Mouse (Mus musculus) megakaryocyte, adult 5-6 weeks (primary cell): ENCODE measurements around the gene Tacc2. TPM values are rescaled to one million over a fixed set of nuclear protein-coding genes. Genes with fewer than 3 reads are reported as not detected.
"Not testable (repeated sequence)": the region's sequence is repeated elsewhere in the genome, so short reads cannot be mapped to it uniquely, and the experiment has no call there.

Experiments used
- ATAC-seq: 2 replicates; pipeline ENCODE4 v1.8.0; 2016; ENCODE audit warnings: mild to moderate bottlenecking, inconsistent platforms; ENCODE audit not compliant: poor library complexity, severe bottlenecking
- total RNA-seq, 2 experiments: library from RNA; stranded (forward) in 1 of 2; stranded (reverse) in 1 of 2; fragments of 153-499, 151-499 nt in 1 of 2; fragments of 221-1000, 200-1000 nt in 1 of 2; gene quantifications; 2 replicates each; pipeline versions ENCODE4 v1.2.3 to v1.2.4; 2015 to 2017

Gene Tacc2
- total RNA-seq, 2 experiments from 2014 or later, result 0.22 to 0.38 TPM

DNA sequence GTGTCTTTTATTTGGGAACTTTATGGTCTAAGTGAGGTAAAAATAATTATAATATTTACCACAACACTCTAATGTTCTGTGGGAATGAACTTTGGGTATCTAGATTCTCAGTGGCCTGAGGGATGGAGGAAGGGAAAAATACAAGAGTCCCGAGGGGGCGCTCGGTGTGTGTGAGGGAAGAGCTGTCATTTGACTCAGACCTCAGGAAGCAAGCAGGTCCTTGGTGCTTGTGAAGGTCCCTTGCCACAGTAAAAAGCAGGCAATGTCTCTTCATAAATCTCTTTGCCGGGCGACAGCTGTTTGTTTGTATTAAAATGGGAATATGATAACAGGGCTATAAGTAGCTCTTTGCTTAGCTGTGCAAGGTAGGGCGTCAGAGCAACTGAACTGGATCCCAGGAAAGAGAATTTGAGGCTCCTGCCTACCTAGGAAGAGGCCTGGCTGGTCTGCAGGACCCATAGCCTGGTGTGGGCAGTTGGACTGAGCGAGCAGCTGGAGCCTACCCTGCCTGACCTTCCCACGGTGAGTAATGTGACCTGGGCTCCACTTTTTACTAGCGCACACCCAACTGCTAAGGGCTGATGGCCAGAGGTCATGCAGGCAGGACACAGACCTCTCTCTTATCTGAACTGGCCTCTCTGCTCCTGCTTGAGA is 8.3 kb upstream of the Tacc2 start:
- no peak for ATAC-seq

DNA sequence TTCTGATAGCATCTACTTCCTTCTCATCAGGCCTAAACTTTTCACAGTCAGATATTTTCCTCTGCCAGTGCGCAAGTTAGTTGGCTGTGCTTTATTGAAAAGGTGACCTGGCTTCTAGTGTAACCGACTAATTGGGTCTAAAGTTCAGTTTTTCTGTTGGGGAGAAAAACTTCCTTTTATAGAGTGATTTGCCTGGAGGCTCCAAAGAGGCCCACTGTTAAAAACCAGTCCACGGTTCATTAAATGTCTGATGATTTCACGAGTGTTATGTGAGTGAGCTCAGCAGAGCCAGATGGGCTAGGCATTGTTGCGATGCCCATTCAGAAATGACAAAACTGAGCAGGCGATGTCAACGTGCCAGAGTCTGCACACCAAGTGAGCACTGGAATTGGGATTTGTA is 6.8 kb upstream of the Tacc2 start:
- ATAC-seq, result no peak

DNA sequence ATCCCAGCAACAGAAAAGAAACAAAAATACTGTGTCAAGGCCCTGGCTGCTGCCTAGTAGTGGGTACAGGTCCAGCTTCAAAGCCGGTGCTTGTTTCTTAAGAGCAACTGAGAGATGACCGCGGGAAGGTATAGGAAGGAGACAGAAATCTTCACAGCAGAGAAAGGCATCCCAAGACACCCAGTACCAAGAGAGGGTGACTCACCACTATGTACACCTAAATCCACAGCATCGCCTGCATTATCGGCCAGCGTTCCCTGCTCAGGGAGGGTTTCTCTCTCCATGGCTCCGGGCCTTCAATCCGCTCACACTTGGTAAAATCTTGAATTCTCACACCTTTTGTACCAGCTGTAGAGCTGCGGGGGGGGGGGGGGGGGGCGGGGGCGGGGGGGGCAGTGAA is 4.4 kb upstream of the Tacc2 start, which contains the start of gene Nsmce4a:
Gene Nsmce4a (minus strand): TSS at position 298 of the 400 bp plus-strand sequence.
- no peak for ATAC-seq

DNA sequence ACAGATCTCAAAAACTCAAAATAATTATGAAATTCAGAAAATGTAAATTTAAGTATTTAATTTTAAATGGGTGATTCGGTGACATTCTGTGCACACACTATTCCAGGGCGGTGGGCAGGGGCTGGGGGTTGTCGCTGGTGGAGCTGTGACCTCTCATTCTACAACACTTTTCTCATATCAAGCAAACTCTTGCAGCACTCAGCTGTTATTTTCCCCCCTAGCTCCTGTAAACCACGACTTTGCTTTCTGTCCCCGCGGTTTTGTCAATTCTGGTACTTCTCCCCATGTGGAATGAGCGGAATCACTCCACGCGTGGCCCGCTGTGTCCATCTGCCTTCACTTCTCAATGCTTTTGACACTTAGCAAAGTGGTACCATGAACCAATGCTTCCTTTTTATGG is 3.5 kb upstream of the Tacc2 start:
- no peak for ATAC-seq

DNA sequence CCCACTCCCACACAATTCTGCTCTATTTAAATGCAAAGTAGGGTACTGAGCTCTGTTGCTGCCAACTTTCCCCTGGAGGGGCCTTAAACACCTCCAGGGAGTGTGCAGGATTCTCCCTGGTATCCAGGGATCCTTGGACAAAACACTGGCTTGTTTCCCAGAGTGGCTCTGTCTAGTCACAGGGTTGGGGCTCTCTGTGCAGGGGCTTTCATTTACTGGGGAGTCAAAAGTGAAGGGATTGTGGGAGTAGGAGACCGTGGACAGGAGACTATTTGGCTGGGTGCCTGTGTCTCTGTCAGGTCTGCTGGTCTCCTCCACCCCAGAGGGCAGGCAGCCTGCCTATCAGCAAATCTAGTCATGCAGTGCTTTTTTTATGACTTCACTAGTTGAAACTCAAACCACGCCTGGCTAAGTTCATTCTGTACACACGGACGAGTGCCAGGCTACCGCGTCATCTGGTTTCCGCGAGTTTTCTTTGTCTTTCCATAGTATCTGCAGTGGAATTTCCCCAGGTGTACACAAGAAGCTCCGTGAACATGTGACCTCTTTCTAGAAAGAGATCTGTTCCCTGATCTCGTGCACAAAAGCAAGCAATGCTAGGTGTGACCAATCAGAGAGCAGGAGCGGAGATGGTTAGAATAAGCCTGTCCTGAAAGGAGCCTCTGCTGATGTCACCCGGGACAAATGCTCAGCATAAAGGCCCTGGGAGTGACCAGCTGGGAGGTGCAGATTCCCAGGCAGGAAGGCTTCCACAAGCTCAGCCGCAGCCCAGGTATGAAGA is 2.8 kb upstream of the Tacc2 start:
- no peak for ATAC-seq

DNA sequence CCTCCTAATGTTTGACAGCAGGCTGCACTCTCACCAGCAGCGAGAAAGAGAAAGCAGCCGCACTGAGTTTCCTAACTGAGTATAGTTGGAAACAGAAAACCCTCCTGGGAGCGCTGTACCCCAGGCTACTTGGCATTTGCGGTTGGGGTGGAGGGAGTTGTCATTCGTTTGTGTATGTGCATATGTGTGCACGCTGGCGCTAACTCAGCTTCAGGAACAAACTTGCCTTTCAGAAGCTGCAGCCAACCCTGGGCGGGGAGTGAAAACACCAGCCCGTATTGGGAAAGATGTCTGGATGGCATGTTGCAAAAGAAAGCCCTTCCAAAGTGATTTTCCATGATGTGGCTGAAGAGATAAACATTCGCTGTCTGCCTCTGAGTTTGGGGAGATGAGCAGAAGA is 257 bp upstream of the Tacc2 start:
- 0 out of 2 replicates have a peak, but pooled peaks have one; percentile 18 for ATAC-seq

DNA sequence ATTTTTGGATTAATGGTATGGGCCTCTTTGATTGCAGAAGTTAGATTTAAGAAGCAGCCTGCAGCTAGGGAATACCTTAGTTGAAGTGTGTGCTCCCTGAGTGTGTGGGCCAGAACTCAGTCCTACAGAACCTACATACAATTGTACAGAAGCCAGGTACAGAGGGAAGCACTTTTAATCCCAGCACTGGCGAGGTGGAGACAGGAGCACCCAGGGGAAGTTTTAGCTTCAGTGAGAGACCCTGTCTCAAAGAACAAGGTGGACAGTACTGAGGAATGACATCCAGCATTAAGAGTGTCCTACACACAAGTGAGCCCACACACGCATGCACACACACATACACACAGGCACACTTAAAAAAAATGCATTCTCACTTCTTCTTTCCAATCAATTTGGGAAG is 828 bp downstream of the Tacc2 start:
- ATAC-seq, result no peak

DNA sequence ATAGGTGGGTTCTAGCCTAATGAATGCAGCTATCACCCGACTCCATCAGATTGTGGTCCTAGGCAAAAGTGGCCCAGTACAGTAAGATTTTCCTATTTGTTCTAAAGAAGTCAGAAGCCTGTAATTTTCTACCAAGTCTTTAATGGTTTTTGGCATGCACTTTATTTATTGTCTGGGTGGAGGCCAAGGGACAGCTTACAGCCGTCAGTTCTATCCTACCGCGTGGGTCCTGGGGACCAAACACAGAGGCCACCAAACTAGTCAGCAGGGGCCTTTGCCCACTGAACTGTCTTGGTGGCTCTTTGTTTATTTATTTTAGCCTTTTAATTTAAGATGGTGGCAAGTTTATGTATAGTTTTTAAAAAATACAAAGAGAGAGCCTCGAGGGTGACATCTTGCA is 1.4 kb downstream of the Tacc2 start:
- no peak for ATAC-seq

DNA sequence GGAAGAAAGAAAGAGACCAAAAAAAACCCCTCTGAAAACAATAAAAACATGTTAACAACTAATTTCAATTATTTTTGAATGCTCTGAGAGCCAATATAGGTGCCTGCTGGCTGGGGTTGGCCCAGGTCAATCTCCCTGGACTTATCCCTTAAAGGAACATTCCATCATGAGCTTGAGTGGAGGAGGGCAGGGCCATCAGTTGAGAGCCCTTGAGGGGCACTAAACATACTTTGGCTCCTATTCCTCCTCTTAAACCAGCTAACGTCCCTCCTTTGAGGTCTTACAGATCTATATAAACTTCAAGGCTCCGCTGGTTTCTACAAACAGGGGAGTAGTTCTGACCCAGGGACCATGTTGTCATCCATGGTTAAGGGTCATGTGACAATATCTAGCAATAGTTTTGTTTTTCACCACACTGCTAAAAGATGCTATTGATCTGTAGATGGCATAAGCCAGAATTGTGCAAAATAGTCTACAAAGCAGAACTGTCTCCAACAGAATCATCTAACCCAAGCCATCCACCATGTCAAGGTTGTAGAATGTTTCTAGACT is 9.4 kb downstream of the Tacc2 start:
- ATAC-seq, result no peak

DNA sequence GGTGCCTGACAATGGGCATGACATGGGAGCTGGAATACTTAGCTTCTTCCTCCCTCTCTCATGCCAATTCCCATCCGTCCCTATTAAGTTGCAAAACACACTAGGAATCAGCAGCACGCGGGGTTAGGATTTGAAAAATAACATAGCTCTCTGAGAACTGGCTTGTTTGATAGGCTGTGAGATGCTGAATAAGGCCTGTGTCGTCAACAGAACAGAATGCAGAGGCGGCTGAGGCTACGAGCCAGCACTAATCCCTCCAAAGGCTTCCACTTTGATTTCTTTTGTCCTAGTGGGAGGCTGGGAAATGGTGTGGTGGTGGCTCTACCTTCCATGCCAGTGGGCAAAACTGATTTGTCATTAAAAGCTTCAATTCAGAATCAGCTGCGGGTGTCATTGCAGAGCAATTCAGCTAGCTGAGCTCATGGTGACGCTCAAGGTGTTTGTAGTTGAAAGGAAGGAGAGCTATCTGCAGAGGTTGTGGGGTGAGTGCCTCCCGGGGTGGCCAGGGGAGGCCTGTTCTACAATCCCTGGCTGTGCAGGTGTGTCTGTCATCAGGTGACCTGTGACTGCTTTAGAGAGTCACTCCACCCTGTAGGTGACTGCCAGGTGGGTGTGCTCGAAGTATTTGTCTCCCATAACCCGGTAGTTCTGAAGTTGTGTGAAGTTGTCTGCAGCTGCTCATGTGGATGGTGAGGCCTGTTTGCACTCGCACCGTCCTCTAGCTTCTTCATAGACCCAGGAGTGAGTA is 13.0 kb downstream of the Tacc2 start:
- no peak for ATAC-seq

DNA sequence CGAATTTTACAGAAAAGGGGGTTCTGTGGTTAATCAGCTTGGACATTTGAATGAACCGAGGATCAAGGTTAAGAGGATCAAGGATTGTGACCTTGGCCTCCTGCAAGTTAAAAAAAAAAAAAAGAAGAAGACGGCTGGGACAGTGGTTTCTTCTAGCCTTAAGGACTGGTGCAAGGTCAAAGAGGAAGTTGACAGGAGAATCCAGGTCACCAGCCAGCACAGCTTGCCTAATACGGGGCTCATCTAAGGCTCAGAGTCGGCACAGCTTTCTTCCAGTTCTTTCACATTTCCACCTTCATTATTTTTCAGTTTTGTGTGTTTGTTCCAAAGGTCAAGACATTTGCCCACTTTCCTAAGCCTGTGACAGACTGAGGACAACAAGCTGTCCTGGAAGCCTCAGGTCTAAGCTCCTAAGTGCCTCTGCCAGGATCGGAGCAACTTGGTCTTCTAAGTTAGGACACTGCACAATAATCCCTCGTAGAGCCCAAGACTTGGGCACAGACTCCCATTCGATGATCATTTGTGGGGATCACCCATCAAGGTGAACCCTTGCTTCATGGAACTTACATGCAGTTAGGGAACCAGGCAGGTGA is 13.7 kb downstream of the Tacc2 start:
- peak; percentile 70 for ATAC-seq

DNA sequence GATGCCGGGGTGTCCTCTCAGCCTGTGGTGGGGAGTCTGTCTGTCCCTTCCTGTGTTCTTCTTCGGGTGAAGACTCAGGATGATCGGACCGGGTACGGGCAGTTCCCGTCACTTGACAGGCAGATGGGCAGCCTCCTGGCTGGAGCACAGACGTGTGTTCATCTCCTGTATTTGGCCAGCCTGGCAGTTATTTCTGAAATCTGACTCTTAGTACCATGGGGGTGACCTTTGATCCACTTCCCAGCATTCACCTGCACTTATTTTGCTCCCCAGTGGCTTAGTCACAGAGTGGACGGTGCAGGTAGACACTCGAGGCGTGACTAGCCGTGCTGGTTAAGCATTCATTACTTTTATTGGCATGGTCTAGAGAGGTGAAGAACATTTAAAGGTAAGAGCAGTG is 15.7 kb downstream of the Tacc2 start:
- not testable (repeated sequence) for ATAC-seq

DNA sequence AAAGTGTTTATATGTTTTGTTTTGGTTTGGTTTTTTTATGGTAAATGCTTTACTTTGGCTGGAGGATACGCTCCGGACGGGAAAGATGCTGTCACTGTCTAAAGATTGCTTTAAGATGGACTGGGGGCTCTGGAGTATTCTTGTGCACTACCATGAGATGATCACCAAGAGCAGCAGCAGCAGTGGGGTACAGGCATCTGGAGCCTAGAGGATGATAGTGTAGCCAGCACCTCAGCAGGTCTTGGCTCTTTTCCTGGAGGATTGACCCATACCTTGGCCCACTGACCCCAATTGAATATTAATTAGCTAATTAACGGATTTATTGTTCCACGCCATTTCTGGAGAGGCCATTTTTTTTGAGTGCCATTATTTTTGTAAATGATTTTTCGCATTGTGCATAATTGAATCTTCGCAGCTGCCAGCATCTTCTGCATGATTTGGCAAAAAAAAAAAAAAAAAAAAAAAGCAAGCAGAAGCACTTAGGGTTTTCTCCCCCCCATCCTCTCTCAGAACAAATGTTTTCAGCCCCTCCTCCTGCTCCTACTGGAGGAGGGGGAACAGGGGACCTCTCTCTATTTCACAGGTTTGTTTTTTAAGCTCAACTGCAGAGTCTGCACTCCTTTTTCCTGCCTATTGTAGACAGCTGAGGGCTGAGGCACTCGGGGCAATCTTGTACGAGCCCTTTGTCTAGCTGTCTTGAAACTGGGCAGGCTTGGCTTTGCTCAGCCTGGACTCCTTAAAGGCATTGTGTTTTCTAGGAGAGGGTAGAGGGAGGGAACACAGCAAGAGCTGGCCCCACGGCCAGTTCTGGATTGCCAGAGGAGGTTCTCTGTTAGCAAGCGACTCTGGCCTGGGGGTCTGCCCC is 16.4 kb downstream of the Tacc2 start:
- not testable (repeated sequence) for ATAC-seq

DNA sequence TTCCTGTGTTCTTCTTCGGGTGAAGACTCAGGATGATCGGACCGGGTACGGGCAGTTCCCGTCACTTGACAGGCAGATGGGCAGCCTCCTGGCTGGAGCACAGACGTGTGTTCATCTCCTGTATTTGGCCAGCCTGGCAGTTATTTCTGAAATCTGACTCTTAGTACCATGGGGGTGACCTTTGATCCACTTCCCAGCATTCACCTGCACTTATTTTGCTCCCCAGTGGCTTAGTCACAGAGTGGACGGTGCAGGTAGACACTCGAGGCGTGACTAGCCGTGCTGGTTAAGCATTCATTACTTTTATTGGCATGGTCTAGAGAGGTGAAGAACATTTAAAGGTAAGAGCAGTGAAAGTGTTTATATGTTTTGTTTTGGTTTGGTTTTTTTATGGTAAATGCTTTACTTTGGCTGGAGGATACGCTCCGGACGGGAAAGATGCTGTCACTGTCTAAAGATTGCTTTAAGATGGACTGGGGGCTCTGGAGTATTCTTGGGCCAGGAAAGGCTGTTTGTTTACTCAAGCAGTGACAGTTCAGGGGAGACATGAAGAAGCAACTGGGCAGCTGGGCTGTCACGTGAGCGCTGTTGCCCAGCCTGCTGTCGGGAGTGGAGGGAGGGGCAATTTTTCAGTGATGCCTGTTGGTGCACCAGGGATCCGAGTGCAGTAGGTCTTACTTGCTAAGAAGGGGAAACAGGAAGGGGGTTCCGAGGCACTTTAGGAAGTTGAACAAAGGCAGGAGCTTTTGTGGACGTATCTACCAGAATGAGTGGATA is 19.0 kb downstream of the Tacc2 start:
- ATAC-seq, result not testable (repeated sequence)

DNA sequence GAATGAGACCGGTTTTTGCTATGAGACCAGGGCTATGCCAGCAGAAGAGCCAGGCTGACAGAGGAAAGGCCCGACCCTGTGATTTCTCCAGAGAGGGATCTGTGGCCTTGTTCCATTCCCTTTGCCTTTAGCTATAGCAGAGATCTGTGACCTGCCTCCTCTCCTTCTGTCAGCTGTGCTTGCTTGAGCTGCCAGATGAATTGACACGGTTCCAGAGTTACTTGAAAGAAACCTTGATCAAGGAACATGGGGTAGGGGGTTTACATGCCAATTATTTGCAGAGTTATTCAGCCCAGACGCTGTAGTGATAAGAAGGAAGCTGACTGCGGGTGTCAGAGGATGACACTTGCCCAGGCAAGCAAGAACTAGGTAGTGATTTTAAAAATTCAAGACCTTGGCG is 20.3 kb downstream of the Tacc2 start:
- ATAC-seq, result no peak

DNA sequence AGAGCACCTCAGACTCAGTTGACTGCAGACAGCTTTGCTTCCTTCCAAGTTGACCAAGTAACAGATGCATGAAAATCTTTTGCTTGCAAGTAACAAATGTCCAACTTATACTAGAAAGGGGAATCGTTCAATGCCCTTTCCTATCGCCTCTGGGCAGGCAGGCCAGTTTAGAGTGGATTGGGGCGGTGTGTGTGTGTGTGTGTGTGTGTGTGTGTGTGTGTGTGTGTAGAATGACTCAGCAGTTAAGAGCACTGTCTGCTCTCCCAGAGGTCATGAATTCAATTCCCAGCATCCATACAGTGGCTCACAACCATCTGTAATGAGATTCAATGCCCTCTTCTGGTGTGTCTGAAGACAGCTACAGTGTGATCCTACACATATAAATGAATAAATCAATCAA is 22.8 kb downstream of the Tacc2 start:
- ATAC-seq, result no peak

DNA sequence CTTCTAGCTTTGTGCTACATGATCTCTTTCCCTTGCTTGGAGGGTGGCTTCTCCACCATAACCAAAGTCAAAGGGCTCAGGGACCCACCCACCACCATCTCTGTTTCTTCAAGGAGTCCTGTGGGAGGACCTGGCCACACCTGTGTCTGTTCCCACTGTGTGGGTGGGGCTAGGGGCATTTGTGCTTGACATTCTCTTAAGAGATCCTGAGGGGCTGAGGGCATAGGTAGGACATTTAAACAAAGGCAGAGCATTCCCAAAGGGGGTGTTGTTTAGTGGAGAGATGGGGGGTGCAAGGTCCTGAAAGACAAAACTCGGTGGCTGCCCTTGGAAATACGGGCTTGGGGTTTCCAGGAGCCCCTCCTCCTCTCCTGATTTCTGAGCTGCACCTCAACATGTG is 23.3 kb downstream of the Tacc2 start:
- no peak for ATAC-seq

DNA sequence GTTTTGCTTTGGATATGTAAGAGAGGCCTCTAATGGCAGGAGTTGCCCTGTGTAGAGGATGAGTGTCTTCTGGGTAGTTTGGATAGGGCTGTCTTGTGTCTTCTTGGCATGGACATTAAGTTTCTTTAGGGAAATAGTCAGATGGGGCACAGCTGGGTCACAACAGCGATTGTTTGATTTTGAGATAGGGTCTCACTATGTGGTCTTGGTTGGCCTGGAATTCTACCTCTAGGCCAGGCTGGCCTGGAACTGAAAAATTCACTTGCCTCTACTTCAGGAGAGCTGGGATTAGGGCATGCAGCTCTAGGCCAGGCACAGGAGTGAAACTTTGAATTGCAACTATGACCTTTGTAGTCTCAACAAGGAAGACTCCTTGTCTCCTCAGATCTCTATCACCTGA is 25.6 kb downstream of the Tacc2 start:
- no peak for ATAC-seq

DNA sequence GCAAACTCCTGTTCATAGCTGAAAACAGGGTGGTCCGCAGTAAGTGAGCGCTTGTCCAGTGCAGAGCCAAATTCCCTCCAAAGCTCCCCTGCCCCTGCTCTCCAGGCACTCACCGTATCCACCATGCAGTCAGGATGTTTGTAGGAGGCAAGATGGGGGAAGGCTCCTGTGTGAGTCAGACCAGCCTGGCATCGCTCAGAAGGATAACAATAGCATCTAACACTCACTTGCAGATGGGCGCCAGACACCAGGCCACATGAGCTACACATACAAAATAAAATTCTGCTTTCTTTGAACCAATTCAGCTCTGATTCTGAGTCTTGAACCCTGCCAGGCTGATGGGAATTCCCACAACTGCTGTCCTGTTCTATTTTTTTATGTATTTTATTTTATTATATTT is 26.3 kb downstream of the Tacc2 start:
- no peak for ATAC-seq
